Mouse (Mus musculus): Measurements from ENCODE around the gene Cul1. TPM values are rescaled to one million over a fixed set of nuclear protein-coding genes. Genes with fewer than 3 reads are reported as not detected.

Gene Cul1
- total RNA-seq, 1 experiment from 2014 or later = 202 TPM

Other genes with a start within 250 kb of the Cul1 start
- 37.1 to 69.1 TPM (median 58.8 TPM) in 3 replicates for gene Ezh2, start 141.9 kb downstream of the Cul1 start, total RNA-seq (2017)

Measured in monocyte, adult 5-6 weeks (primary cell).